Mouse (Mus musculus): ENCODE data around the gene Ankzf1.

DNA sequence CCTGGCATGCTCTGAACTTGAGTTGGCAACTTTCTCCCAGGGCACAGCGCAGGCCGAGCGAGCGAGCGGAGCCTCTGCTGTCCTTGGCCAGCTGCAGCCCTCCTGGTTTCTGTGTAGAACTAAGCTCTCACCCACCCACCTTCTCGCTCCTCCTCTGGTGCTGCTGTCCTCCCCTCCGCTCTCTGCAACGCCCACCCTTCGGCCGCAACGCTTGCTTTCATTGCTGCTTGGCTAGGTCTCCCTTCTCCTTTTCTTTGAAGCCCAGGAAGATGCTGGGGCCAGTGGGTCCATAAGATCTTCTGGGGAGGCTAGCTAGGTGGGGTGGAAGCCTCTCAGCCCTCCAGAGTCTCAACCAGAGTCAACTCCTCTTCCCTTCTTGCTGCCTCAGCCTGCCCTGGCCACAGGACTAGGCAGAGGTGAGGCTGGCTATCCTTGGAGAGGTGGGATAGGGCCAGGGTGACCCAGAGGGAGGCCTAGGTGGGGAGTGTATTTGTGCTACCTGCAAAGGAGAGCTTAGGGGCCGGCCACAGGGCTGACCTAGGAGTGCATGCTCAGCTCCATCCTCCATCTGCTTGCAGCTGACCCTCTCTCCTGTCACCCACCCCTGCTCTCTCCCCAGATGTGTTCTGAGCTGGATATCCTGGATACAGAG is 52.4 kb downstream of the Ankzf1 start:
- TF ChIP-seq CTCF (IDR thresholded peaks at IDR 0.05; ENCODE audit: low read depth) (no peak), EP300 (IDR thresholded peaks at IDR 0.05; ENCODE audit: low read depth) (no peak)
